In genomic region chr17:85513936-85514335, GRCm38 (mm10) we compare ENCODE assay signal across 17 mouse cellular contexts.
"Had no signal": no experiment of that assay in that cellular context is flagged by ENCODE, and none has a peak within 500 bp of the region (broad histone marks: within the 10 kb centered on the region; RNA-seq: fewer than 3 reads in every experiment).

No protein-coding gene starts in this region.

- H3K27ac ChIP-seq: liver, embryonic 15.5 days; lung, embryonic 15.5 days; midbrain, embryonic 10.5 days; midbrain, embryonic 13.5 days; neural tube, embryonic 13.5 days had no signal

- H3K4me1 ChIP-seq: liver, embryonic 15.5 days; lung, embryonic 15.5 days; megakaryocyte, embryonic 14.5 days; neural tube, embryonic 13.5 days had no signal

- H3K9ac ChIP-seq: liver, embryonic 15.5 days; lung, embryonic 15.5 days; midbrain, embryonic 13.5 days; neural tube, embryonic 13.5 days had no signal

- DNase-seq: kidney, adult 2 months; kidney, postnatal 10 days; kidney, postnatal 36 days; lung, adult 18-20 months; lung, postnatal 10 days; lung, postnatal 36 days; thymus, adult 18-20 months; thymus, postnatal 4 days had no signal

- H3K36me3 ChIP-seq: liver, embryonic 15.5 days; lung, embryonic 15.5 days; midbrain, embryonic 10.5 days; midbrain, embryonic 13.5 days; neural tube, embryonic 13.5 days had no signal

- H3K9me3 ChIP-seq: liver, embryonic 15.5 days; lung, embryonic 15.5 days; midbrain, embryonic 10.5 days; midbrain, embryonic 13.5 days; neural tube, embryonic 13.5 days had no signal

- ATAC-seq: intestine, postnatal 0 days; midbrain, embryonic 13.5 days; midbrain, embryonic 16.5 days had no signal

- H3K4me3 ChIP-seq: liver, embryonic 15.5 days; lung, embryonic 15.5 days; megakaryocyte, embryonic 14.5 days; midbrain, embryonic 10.5 days; midbrain, embryonic 13.5 days; myocyte; neural tube, embryonic 13.5 days had no signal

- H3K27me3 ChIP-seq: liver, embryonic 15.5 days; lung, embryonic 15.5 days; megakaryocyte, embryonic 14.5 days; neural tube, embryonic 13.5 days had no signal

- H3K4me2 ChIP-seq: liver, embryonic 15.5 days; lung, embryonic 15.5 days; midbrain, embryonic 13.5 days; neural tube, embryonic 13.5 days had no signal
